Mouse (Mus musculus) left cerebral cortex, postnatal 14 days (tissue): ENCODE results near the gene Ctnnbip1. TPM values are rescaled to one million over a fixed set of nuclear protein-coding genes. Genes with fewer than 3 reads are reported as not detected.
"Not testable (repeated sequence)": the region's sequence is repeated elsewhere in the genome, so short reads cannot be mapped to it uniquely, and the experiment has no call there.

Experiments
- DNase-seq, 2 experiments: peaks; one replicate each; pipeline ENCODE4 v3.0.0; 2021 to 2022; ENCODE audit warnings: low spot score in 2 of 2, mixed read lengths in 1 of 2
- intact Hi-C: fragments of 180-260 bp; cut with DNase I; formaldehyde crosslinking; loops from one replicate; pipeline ENCODE4 v1.15.1; 2025
- microRNA-seq, 2 experiments: library from miRNA; unstranded; fragments of <30 nt; microRNA quantifications; one replicate each; pipeline ENCODE4 v1.2.0; 2022
- total RNA-seq, 2 experiments: library from RNA; stranded (reverse); gene quantifications; 2 replicates each; pipeline ENCODE4 v1.2.3; 2021

The Ctnnbip1 gene
- total RNA-seq, 2 experiments from 2014 or later: 56.1 to 56.5 TPM

GRCm38 (mm10) chr4:149606056-149606455 lies 88.0 kb downstream of the Ctnnbip1 start:
- DNase-seq: peak in 1 of 2 experiments; percentile 80
- intact Hi-C loops: no loop called here

DNA sequence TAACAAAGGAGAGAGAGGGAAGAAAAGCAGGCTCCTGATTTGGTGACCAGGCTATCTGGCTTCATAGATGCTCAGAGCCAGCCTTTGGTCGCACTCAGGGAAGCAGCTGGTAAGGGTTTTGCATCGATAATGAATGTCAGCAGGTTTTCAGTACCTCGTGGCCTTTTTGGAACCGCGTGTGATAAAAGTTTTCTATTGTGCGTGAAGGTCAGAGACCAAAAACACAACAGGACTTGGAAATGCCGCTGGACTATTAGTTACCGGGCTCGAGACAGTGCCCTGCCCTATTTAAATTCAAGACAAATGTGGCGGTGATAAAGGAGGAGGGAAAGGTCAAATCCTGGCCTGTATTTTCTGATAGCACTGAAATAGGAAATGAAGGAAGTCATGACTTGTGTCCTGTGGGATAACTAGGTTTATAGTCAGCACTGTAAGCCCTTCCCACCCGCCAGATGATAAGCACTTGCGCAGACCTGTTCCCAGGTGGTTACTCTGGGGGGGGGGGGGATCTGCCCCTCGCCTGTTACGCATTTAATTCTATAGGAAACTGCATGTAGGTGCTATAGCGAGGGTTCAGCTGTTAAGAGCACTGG lies 88.8 kb downstream of the Ctnnbip1 start:
- intact Hi-C loops: no loop called here
- no peak for DNase-seq

DNA sequence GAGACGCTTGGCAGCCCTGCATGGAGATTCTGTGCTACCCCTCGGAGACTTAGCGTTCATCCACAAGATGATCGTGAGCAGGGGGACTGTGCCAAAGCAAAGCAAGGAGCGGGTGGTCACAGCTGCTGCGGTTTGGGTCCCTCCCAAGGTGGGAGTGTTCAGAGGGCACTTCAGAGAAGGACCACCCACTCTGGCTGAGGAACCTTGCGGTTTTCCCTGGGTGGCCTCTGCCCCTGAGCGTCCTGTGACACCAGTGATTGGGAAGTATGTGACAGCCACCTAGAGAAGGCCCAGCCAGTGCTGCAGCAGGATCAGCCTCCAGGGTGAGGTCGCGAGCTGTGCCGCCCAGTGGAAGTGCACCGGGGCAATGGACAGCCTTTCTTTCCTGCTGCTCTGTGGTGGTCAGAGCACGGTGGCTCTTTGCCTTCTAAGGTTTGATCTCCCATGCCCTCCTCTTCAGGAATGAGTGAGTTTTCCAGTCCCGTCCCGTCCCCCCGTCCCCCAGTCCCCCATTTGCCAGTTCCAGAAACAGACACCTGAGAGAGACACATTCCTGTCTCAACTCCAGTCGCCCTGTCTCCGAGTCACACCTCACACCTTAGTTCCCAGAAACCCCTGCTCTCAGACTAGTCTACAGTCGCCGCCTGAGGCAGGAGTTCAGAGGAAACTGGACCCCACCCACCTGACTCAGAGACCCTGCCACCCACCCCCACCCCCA lies 89.7 kb downstream of the Ctnnbip1 start:
- intact Hi-C loops: no loop called here
- no peak for DNase-seq

DNA sequence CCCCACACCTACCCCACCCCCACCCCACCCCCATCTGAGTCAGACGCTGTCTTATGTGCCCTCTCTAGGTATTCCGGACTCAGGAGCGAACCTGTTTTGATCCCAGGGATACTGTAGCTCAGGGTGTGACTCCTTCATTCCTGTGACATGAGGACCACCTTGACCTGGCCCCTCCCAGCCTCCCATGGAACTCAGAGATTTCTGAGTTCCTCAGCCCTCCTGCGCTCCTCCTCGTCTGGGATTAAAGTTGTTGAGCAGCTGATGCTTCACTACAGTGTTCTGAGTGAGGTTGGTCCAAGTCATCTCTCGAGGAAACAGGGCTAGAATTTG lies 90.2 kb downstream of the Ctnnbip1 start:
- intact Hi-C loops: no loop called here
- DNase-seq: no peak

GRCm38 (mm10) chr4:149609256-149610025 lies 91.4 kb downstream of the Ctnnbip1 start:
- DNase-seq: peak; percentile 51 to 58
- intact Hi-C loops: loop anchor here (2.0 kb wide), 1 partner anchor 61 kb away; no protein-coding TSS in a partner anchor

DNA sequence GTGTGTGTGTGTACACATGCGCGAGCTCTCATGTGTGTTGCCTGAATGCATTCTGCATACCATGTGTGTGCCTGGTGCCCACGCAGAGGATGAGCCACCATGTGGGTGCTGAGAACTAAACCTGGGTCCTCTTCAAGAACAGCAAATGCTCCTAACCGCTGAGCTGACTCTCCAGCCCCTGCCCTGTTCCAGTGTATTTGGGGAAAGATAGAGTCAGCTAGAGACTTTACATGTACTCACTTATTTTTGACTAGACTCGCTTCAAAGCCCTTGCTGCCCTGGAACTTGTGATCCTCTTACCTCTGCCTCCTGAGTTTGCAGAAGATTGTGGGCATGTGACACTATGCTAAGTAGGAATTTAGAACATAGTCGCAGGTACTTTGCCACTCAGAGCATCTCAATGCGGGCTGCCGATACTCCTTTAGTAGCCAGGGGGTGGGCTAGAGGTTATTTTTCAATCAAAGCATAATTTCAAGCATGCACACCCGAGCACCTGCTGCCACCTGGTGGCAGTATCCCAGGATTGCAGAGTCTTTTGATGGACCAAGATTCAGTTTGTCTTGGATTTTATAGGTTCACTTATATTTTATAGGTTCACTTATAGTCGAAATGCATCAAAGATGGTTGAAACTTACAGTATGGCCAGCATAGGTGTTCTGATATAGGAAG lies 93.5 kb downstream of the Ctnnbip1 start:
- intact Hi-C loops: loop anchor here (2.0 kb wide), 1 partner anchor 63 kb away; no protein-coding TSS in a partner anchor
- peak; percentile 67 to 71 for DNase-seq

DNA sequence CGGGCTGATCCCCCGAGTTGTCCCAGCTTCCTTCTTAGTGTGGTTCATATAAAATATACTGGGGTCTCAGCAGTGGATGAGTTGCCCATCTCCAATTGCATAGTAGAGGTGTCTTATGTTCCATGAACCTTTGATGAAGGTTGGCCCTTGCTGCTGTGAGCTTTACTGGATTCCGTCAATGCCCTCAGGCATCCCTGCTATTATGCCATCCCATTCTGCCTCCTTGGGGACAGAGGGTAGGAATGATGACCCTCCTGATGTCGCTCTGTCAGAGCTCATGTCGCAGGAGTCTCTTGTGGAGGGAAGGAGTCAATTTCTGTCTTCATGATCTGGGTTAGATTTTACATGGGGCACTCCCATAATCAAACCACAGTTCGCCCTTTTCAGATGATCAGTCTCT lies 95.5 kb downstream of the Ctnnbip1 start:
- DNase-seq, intact Hi-C loops: not testable (repeated sequence)

DNA sequence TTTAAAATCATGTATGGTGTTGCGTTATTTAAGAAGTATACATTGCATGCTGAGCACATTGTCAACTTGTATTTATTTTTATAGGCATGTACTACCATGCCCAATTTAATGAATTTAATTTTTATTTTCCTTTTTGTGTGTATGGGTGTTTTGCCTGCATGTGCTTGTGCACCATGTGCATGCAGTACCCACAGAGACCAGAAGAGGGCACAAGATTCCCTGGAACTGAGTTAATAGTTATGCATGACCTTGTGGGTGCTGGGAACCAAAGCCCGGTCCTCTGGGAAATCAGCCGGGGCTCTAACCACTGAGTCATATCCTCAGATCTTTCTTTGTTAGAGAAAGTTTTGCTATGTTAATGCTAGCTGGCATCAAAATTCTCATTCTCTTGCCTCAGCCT lies 96.8 kb downstream of the Ctnnbip1 start:
- intact Hi-C loops: no loop called here
- no peak for DNase-seq

Small RNA genes lying within 50 kb of the gene (microRNA-seq; reads per million reads assigned to microRNA genes)
- 0 to 0.26 reads per million in 2 experiments for gene Mir5616

Other genes with a start within 250 kb of the Ctnnbip1 start
- gene Kif1b, start 210.5 kb upstream of the Ctnnbip1 start, total RNA-seq: 100 to 1,000 TPM; 412 to 453 TPM
- gene Ube4b, start 91.5 kb upstream of the Ctnnbip1 start, total RNA-seq: 100 to 1,000 TPM; 100 to 102 TPM
- not detected for gene Rbp7, start 63.3 kb upstream of the Ctnnbip1 start, total RNA-seq
- not detected for gene Tmem274, start 40.9 kb upstream of the Ctnnbip1 start, total RNA-seq
- gene Nmnat1, start 33.0 kb upstream of the Ctnnbip1 start, total RNA-seq: 1 to 10 TPM; 7.7 to 8.6 TPM
- gene Lzic, start 33.0 kb upstream of the Ctnnbip1 start, total RNA-seq: 10 to 100 TPM; 24.6 to 25.4 TPM
- gene Clstn1, start 68.2 kb downstream of the Ctnnbip1 start, total RNA-seq: 1,000 to 10,000 TPM; 1,335 to 1,338 TPM
- 10 to 100 TPM; 21.2 to 25.0 TPM for gene Pik3cd, start 184.3 kb downstream of the Ctnnbip1 start, total RNA-seq
- 10 to 100 TPM; 63.9 to 66.8 TPM for gene Tmem201, start 219.8 kb downstream of the Ctnnbip1 start, total RNA-seq